Mouse (Mus musculus) stomach, embryonic 16.5 days (tissue): ENCODE data around the gene Pak1ip1. TPM values are rescaled to one million over a fixed set of nuclear protein-coding genes. Genes with fewer than 3 reads are reported as not detected.

ENCODE experiments used
- ATAC-seq: fragments of 200-750 bp; cut with Nextera tagmentation; 2 replicates; pipeline ENCODE4 v1.8.0; 2017; ENCODE audit warnings: moderate number of reproducible peaks, moderate TSS enrichment; ENCODE audit not compliant: insufficient read depth, low FRiP score
- H3K27ac ChIP-seq: fragments of 300-500 bp; sonication (generic); 2 replicates; pipeline ENCODE4 v1.5.1; 2014; ENCODE audit warnings: low read length
- H3K27me3 ChIP-seq: fragments of 300-500 bp; sonication (generic); 2 replicates; pipeline ENCODE4 v1.6.1; 2014; ENCODE audit warnings: low read length, control low read depth, mixed read lengths; ENCODE audit not compliant: control insufficient read depth, insufficient read depth
- H3K36me3 ChIP-seq: fragments of 300-500 bp; sonication (generic); 2 replicates; pipeline ENCODE4 v1.6.1; 2014; ENCODE audit warnings: low read length; ENCODE audit not compliant: control insufficient read depth, insufficient read depth
- H3K4me1 ChIP-seq: fragments of 300-500 bp; sonication (generic); 2 replicates; pipeline ENCODE4 v1.6.1; 2014; ENCODE audit warnings: low read length, control low read depth, mixed read lengths; ENCODE audit not compliant: control insufficient read depth, insufficient read depth
- H3K4me2 ChIP-seq: fragments of 300-500 bp; sonication (generic); 2 replicates; pipeline ENCODE4 v1.6.1; 2014; ENCODE audit warnings: low read depth, low read length, mixed read lengths
- H3K4me3 ChIP-seq: fragments of 300-500 bp; sonication (generic); replicated peaks from 2 replicates; pipeline ENCODE4 v1.5.1; 2014; ENCODE audit warnings: mild to moderate bottlenecking, low read length
- H3K9ac ChIP-seq: fragments of 300-500 bp; sonication (generic); 2 replicates; pipeline ENCODE4 v1.6.1; 2014; ENCODE audit warnings: low read length
- H3K9me3 ChIP-seq: fragments of 300-500 bp; sonication (generic); replicated peaks from 2 replicates; pipeline ENCODE4 v1.6.1; 2016; ENCODE audit warnings: low read length, control low read depth; ENCODE audit not compliant: control insufficient read depth
- WGBS: fragments of 180-500 bp; shearing (Covaris S2); extraction: QIAGEN DNeasy Blood & Tissue Kit; methylation state at CpG from one replicate; pipeline ENCODE4 v1.1.7; 2014; 5-methylcytosine and 5-hydroxymethylcytosine counted together
- polyA plus RNA-seq: library from polyadenylated mRNA; unstranded; fragments of >200 nt; fragmentation: Nextera tagmentation; extraction: Ambion mirVana; gene quantifications from 2 replicates; pipeline ENCODE4 v1.2.1, GENCODE M21; 2015

Pak1ip1 gene
- polyA plus RNA-seq, 1 experiment from 2014 or later, result 68.0 TPM

GRCm38 (mm10) chr13:41047280-41047679 lies 46.5 kb downstream of the Pak1ip1 start:
- H3K4me1 ChIP-seq, result no peaks in the 10 kb centered on the region
- H3K4me3 ChIP-seq, result no peak overlapping the region
- H3K36me3 ChIP-seq, result no peaks in the 10 kb centered on the region
- no peak overlapping the region for H3K27ac ChIP-seq
- no peak overlapping the region for H3K9ac ChIP-seq
- 77% methylated on average over 6 of the region's 6 CpGs for WGBS
- no peak for ATAC-seq
- H3K4me2 ChIP-seq, result no peak overlapping the region
- no peaks in the 10 kb centered on the region for H3K9me3 ChIP-seq
- H3K27me3 ChIP-seq, result no peaks in the 10 kb centered on the region

- H3K36me3 ChIP-seq, result no peaks in the 10 kb centered on the region
- 59% methylated on average over 5 of the region's 5 CpGs for WGBS
- H3K9me3 ChIP-seq, result no peaks in the 10 kb centered on the region
- ATAC-seq, result no peak
- H3K9ac ChIP-seq, result no peak overlapping the region
- no peaks in the 10 kb centered on the region for H3K27me3 ChIP-seq
- no peaks in the 10 kb centered on the region for H3K4me1 ChIP-seq
- no peak overlapping the region for H3K4me2 ChIP-seq
- H3K4me3 ChIP-seq, result no peak overlapping the region
- H3K27ac ChIP-seq, result no peak overlapping the region
Measured at GRCm38 (mm10) chr13:41051965-41052364, 51.1 kb downstream of the Pak1ip1 start.

Other genes starting within 250 kb of the Pak1ip1 start
- 9.4 and 11.3 TPM in 2 replicates for gene Gcnt2, start 141.3 kb upstream of the Pak1ip1 start, polyA plus RNA-seq
- gene Tmem14c, start 15.3 kb downstream of the Pak1ip1 start, polyA plus RNA-seq, result 249 and 264 TPM in 2 replicates
- 0.35 and 0.49 TPM in 2 replicates for gene Mak, start 78.7 kb downstream of the Pak1ip1 start, polyA plus RNA-seq
- not detected in 2 replicates for gene Gcm2, start 110.0 kb downstream of the Pak1ip1 start, polyA plus RNA-seq
- 0.31 and 0.32 TPM in 2 replicates for gene Sycp2l, start 113.3 kb downstream of the Pak1ip1 start, polyA plus RNA-seq
- gene Elovl2, start 219.4 kb downstream of the Pak1ip1 start, polyA plus RNA-seq, result 6.1 and 7.2 TPM in 2 replicates
- 14.1 and 14.4 TPM in 2 replicates for gene Smim13, start 248.8 kb downstream of the Pak1ip1 start, polyA plus RNA-seq